Mouse (Mus musculus) midbrain, embryonic 16.5 days (tissue): ENCODE measurements at regions not wholly inside any gene's neighbourhood (a gene's known extent, or its start where the extent isn't known, plus 50 kb on each side); places are given as distances from the start of the nearest gene placed in this dataset.
A peak's percentile ranks its signal among the peaks of the same experiment; 100 is the strongest.

Experiments used
- ATAC-seq: fragments of 200-750 bp; cut with Nextera tagmentation; 2 replicates; pipeline ENCODE4 v1.8.0; 2017; ENCODE audit warnings: moderate TSS enrichment
- H3K27ac ChIP-seq: fragments of 300-500 bp; sonication (generic); 2 replicates; pipeline ENCODE4 v1.5.1; 2014; ENCODE audit warnings: mild to moderate bottlenecking, low read length, mixed read lengths
- H3K27me3 ChIP-seq: fragments of 300-500 bp; sonication (generic); 2 replicates; pipeline ENCODE4 v1.6.1; 2014; ENCODE audit warnings: low read depth, low read length, mixed read lengths; ENCODE audit not compliant: control insufficient read depth, insufficient read depth
- H3K36me3 ChIP-seq: fragments of 300-500 bp; sonication (generic); 2 replicates; pipeline ENCODE4 v1.6.1; 2014; ENCODE audit warnings: mild to moderate bottlenecking, low read length, moderate library complexity, mixed read lengths; ENCODE audit not compliant: control insufficient read depth, insufficient read depth
- H3K4me1 ChIP-seq: fragments of 300-500 bp; sonication (generic); 2 replicates; pipeline ENCODE4 v1.6.1; 2014; ENCODE audit warnings: mild to moderate bottlenecking, low read length, mixed read lengths; ENCODE audit not compliant: control insufficient read depth, insufficient read depth
- H3K4me2 ChIP-seq: fragments of 300-500 bp; sonication (generic); 2 replicates; pipeline ENCODE4 v1.6.1; 2014; ENCODE audit warnings: mild to moderate bottlenecking, low read length, mixed read lengths
- H3K4me3 ChIP-seq: fragments of 300-500 bp; sonication (generic); 2 replicates; pipeline ENCODE4 v1.5.1; 2014; ENCODE audit warnings: low read depth, mild to moderate bottlenecking, low read length, moderate library complexity, mixed read lengths
- H3K9ac ChIP-seq: fragments of 300-500 bp; sonication (generic); 2 replicates; pipeline ENCODE4 v1.6.1; 2014; ENCODE audit warnings: low read depth, low read length, mixed read lengths
- H3K9me3 ChIP-seq: fragments of 300-500 bp; sonication (generic); replicated peaks from 2 replicates; pipeline ENCODE4 v1.6.1; 2014; ENCODE audit warnings: mild to moderate bottlenecking, low read length, mixed read lengths; ENCODE audit not compliant: control insufficient read depth, poor library complexity, severe bottlenecking
- WGBS: fragments of 180-500 bp; shearing (Covaris S2); extraction: QIAGEN DNeasy Blood & Tissue Kit; methylation state at CpG from one replicate; pipeline ENCODE4 v1.1.7; 2014; 5-methylcytosine and 5-hydroxymethylcytosine counted together

DNA sequence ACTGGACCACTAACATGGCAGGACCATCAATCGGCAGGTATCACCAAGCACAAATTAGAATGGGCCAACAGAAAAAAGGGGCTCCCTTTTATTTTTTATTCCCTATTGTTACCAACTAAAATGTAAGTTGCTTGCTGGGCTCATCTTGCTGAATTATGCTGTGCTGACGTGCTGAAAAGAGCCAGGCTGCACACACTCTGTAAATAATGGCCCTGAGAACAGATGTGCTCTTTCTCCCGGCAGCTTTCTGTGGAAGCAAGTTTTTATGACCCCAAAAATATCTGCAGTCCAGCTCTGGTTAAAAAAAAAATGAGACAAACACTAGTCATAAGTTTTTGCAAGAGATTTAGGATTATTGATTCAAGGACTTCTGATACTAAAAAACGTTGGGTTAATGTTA lies 230.4 kb downstream of the Dad1 start:
- Histone ChIP-seq H3K36me3 (no peaks in the 10 kb centered on the region), H3K27me3 (no peaks in the 10 kb centered on the region), H3K4me1 (no peaks in the 10 kb centered on the region), H3K4me3 (no peak overlapping the region), H3K4me2 (no peak overlapping the region), H3K9me3 (no peaks in the 10 kb centered on the region), H3K9ac (no peak overlapping the region), H3K27ac (no peak overlapping the region)
- ATAC-seq = no peak
- WGBS = 74% methylated on average over 4 of the region's 4 CpGs

DNA sequence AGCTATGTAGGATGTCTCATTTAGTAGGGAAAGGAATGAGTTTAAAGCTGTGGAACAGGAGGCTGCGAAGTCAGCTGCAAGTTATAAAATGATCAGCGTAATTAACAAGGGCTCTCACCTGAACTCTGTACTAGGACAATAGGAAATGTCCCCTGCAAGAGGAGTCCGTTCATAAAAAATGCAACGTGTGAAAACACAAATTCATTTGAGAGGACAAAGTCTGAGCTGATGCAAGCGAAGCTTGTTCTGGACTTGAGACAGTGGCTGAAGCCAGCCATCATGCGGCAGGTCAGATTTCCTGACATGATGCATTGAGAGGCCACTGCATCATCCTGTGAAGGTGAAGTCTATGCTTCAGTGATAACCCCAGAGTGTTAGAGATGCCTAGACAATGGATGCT lies 232.5 kb downstream of the Dad1 start:
- Histone ChIP-seq H3K27me3 (no peaks in the 10 kb centered on the region), H3K4me1 (no peaks in the 10 kb centered on the region), H3K4me2 (no peak overlapping the region), H3K4me3 (no peak overlapping the region), H3K9me3 (no peaks in the 10 kb centered on the region), H3K9ac (no peak overlapping the region), H3K36me3 (no peaks in the 10 kb centered on the region), H3K27ac (no peak overlapping the region)
- no peak for ATAC-seq
- WGBS = 90% methylated on average over 6 of the region's 6 CpGs

DNA sequence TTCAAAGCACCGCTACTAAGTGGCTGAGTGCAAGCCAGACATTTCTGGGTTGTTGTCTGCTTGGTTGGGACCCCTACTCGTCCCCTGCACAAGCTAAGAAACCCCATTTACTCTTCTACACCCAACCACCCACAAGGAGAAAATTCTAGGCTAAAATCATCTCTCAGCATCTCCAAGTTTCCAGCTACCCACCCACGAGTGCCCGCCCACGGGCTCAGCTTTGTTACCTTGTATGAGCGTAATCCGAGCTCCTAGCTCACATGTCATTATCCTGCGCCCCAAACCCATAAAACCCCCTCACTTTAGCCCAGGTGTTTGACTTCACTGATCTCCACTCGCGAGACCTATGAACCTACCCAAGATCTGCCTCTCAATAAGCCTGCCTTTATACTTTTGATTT lies 239.3 kb downstream of the Dad1 start:
- ATAC-seq = no peak
- WGBS = 91% methylated on average over 10 of the region's 10 CpGs
- no peaks in the 10 kb centered on the region for H3K27me3 ChIP-seq
- no peak overlapping the region for H3K27ac ChIP-seq
- no peak overlapping the region for H3K9ac ChIP-seq
- H3K4me3 ChIP-seq = no peak overlapping the region
- H3K9me3 ChIP-seq = no peaks in the 10 kb centered on the region
- H3K4me1 ChIP-seq = no peaks in the 10 kb centered on the region
- H3K36me3 ChIP-seq = no peaks in the 10 kb centered on the region
- no peak overlapping the region for H3K4me2 ChIP-seq

DNA sequence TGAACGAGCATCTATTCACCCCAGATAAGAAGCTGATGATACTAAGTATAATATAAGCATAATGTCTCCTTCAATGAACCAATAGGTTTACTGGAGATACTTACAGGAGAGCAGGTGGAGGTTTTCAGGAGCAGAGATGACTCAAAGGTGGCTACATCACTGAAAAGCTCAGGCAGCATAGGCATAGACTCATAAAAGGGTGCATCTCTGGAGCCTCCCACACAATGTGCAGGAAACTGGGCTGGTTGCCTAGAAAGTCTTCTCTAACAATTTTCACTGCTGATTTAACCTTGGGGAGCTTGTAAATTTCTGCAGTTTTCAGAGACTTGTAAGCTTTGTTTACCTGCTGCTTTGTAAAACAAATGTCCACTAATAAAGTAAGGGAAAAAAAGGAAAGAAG lies 251.8 kb downstream of the Dad1 start:
- no peak overlapping the region for H3K27ac ChIP-seq
- H3K4me3 ChIP-seq = no peak overlapping the region
- H3K36me3 ChIP-seq = no peaks in the 10 kb centered on the region
- H3K9me3 ChIP-seq = no peaks in the 10 kb centered on the region
- H3K27me3 ChIP-seq = no peaks in the 10 kb centered on the region
- H3K4me1 ChIP-seq = no peaks in the 10 kb centered on the region
- H3K9ac ChIP-seq = no peak overlapping the region
- no peak overlapping the region for H3K4me2 ChIP-seq
- WGBS = 95% methylated on average over 1 of the region's 1 CpGs
- ATAC-seq = no peak

DNA sequence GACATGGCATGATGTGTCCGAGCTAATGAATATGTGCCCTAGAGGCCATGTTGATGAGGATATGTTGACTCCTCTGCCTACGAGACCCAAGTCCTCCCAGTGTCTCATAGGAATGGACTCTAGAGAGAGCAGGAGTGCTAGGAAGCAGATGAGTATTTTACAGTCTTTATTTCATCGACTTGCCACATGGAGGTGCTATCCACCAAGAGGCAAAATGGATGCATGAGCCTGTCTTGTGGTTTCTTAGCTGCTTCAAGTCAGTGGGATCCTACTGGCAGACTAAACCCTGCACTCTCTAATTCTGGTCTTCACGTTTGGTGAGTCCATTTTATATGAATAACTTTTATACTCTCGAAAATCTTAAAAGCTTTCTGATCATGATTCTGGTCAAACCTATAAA lies 253.4 kb downstream of the Dad1 start:
- no peak for ATAC-seq
- WGBS = 79% methylated on average over 5 of the region's 5 CpGs
- H3K9me3 ChIP-seq = no peaks in the 10 kb centered on the region
- no peaks in the 10 kb centered on the region for H3K36me3 ChIP-seq
- no peaks in the 10 kb centered on the region for H3K27me3 ChIP-seq
- no peak overlapping the region for H3K4me3 ChIP-seq
- no peak overlapping the region for H3K9ac ChIP-seq
- H3K4me1 ChIP-seq = no peaks in the 10 kb centered on the region
- H3K27ac ChIP-seq = no peak overlapping the region
- H3K4me2 ChIP-seq = no peak overlapping the region

DNA sequence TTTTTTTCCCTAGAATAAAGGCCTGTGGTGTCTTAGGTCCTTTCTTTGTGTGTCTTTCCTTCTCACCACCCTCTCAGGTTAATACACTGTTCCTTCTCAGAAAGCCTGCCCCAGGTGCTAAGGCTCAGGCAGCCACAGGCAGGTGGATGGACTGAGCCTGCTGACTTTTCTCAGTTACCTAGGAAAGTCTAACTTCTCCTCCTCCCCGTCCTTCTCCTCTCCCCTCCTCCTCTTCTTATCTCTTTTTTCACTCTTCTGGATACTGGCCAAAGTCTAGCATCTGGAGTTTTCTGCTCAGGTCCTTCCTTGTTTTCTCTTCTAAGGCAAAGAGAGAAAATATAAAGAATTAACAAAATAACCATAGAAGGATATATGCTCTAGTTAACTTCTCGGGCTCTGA lies 260.5 kb downstream of the Dad1 start:
- peak; percentile 32; the same call in 1 of the 2 replicates for ATAC-seq
- WGBS = 61% methylated on average over 2 of the region's 2 CpGs
- Histone ChIP-seq H3K4me2 (no peak overlapping the region), H3K9ac (no peak overlapping the region), H3K27ac (no peak overlapping the region), H3K27me3 (no peaks in the 10 kb centered on the region), H3K36me3 (no peaks in the 10 kb centered on the region), H3K9me3 (no peaks in the 10 kb centered on the region), H3K4me1 (peaks cover 9% of the 10 kb centered on the region), H3K4me3 (no peak overlapping the region)

DNA sequence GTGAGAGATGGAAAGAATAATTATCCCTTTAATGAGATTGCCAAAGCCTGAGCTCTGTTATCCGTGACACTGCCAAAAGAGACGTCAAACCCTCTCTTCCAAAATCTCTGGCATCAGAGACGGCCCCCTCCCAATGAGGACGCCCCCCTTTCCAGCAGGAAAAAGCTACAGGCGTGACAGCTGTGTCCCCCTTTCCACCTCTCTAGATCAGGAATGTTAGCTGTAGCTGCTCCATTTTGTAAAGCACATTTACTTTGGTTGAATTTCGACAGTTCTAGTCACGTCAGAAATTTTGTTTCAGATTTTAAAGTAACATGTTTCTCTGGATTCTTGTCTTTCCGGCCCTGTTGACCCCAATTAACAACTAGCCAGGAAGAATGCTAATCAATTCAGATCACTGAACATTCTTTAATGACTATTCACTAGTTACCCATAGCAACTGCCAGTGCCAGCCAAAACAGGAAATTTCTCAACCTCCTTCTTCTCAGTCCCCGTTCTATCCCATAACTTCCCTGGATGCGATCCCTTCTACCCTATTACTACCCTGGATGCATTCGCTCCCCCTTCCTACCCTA lies 261.1 kb downstream of the Dad1 start:
- 29% methylated on average over 11 of the region's 11 CpGs for WGBS
- H3K27ac ChIP-seq = no peak overlapping the region
- no peaks in the 10 kb centered on the region for H3K27me3 ChIP-seq
- no peak overlapping the region for H3K9ac ChIP-seq
- peak; percentile 79 for ATAC-seq
- peaks cover 9% of the 10 kb centered on the region for H3K4me1 ChIP-seq
- no peaks in the 10 kb centered on the region for H3K36me3 ChIP-seq
- no peak overlapping the region for H3K4me3 ChIP-seq
- H3K4me2 ChIP-seq = no peak overlapping the region
- H3K9me3 ChIP-seq = no peaks in the 10 kb centered on the region

DNA sequence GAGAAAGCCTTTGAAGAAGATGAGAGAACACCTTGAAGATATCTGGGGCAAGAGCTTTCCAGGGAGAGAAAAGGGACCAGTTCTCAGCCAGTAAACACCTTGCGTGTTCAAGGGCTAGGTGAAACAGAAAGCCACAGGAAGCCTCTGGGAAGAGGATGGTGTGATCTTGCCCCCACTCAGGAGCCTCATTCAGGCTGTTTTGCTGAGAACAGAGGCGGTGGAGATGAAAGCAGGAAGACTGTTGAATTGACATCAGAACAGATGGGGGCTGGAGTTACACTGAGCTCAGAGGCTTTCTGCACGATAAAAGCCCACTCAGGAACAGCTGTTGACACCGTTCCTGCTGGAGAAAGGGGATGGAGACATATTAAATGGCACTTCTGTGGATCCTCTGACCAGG lies 262.5 kb downstream of the Dad1 start:
- Histone ChIP-seq H3K9me3 (no peaks in the 10 kb centered on the region), H3K4me1 (peaks cover 9% of the 10 kb centered on the region), H3K36me3 (no peaks in the 10 kb centered on the region), H3K27me3 (no peaks in the 10 kb centered on the region), H3K4me3 (no peak overlapping the region), H3K4me2 (no peak overlapping the region), H3K9ac (no peak overlapping the region), H3K27ac (no peak overlapping the region)
- peak; percentile 70; the same call in 1 of the 2 replicates for ATAC-seq
- 32% methylated on average over 4 of the region's 4 CpGs for WGBS

DNA sequence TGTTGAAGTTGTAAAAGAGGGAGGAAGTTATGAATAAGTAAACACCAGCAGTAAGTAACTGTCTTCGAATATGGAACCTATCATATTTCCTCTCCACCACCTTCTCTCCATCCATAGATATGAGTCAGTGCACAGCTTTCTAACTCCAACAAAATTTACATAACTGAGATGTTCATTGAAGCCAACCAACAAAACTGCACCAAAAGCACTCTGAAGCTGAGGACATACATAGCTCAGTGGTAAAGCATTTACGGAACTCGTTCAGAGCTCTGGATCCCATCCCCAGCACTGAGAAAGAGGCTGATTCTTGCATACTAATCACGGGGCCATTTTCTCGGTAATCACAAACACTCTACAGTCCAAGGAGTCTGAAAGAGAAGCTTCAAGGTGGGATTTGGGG lies 273.1 kb downstream of the Dad1 start:
- Histone ChIP-seq H3K9me3 (no peaks in the 10 kb centered on the region), H3K9ac (no peak overlapping the region), H3K27ac (no peak overlapping the region), H3K36me3 (no peaks in the 10 kb centered on the region), H3K4me1 (no peaks in the 10 kb centered on the region), H3K4me3 (no peak overlapping the region), H3K27me3 (no peaks in the 10 kb centered on the region), H3K4me2 (no peak overlapping the region)
- 56% methylated on average over 5 of the region's 5 CpGs for WGBS
- no peak for ATAC-seq
